Mouse (Mus musculus): ENCODE data around the gene Il33.

DNA sequence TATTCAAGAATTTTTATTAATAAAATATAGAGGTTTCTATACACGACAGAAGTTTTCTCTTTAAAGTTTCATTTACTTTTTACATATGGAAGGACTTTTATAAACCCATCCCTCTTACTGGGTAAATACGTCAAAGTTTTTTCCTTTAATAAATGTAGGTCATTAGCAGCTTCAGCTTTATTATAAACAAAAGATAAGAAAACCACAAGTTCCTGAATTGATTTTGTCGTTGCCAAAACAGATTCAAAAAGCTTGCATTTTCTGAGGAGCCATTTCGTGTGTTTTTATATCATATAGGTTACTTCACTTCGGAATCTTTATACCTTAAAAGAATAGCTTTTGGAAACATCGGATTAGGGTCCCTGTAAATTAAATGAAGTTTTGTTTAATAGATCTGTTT, 76.6 kb downstream of the Il33 start:
- TF ChIP-seq CTCF (IDR thresholded peaks at IDR 0.05; ENCODE audit: control insufficient read depth, insufficient read depth, low read length) (no peak), POLR2A (IDR thresholded peaks at IDR 0.05; ENCODE audit: borderline replicate concordance, control insufficient read depth, low read depth, low read length) (no peak)
